Mouse (Mus musculus): Measurements from ENCODE around the gene Opa1.

The Opa1 gene

GRCm38 (mm10) chr16:29693025-29693682 is 114.0 kb downstream of the Opa1 start:
- DNase-seq: no peak

DNA sequence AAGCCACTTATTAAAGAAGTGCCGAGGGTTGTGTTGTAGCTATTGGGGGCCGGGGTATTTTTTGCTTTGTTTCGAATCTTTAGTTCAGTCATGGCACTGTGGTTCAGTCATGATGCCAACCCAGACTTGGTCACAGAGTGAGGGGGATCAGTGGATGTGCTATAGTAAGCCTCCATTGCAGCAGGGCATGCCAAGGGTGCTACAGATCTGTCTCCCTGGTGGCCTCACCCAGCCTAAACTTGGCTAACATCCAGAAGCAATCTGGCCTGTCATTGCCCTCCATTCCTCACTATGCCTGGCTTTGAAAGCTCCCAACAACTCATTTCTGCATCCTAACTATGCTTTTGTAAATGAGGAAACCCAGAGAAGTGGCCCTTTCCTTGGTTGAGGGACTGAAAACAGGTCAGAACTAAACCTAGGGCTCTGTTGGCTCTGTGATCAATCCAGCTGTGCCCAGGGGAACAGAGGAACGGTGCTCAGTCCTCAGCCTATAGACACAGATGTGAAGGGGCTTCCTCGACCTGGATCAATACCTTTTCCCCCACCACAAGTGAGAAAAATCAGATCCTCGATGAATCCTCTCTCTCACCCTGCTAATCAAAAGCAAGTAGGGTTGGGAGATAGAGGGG is 114.8 kb downstream of the Opa1 start:
- DNase-seq: no peak

DNA sequence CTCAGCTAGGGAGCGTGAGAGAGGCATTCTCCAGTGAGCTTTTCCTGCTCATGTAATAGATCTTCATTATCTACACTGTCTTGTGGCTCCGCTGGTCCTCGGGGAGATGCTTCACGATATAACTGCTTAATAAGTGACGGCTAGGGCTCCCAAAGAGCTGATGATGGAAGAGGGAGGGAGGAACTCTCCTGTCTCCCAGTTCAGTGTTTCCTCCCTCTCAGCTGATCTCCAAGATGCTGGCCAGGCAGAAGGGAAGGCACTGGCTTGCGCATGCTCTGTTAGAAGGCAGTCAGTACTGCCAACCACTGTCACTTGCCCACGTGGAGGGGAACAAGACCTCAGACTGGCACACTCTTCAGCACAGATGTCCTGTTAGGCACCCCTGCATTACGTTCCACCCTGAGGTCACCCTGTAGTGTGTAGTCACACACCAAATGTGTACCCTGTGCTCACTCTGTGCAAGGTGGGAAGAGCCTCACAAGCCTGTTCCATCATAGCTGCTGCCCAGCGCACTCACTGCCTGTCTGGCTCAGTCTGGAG is 115.4 kb downstream of the Opa1 start:
- no peak for DNase-seq
